Mouse (Mus musculus): ENCODE data around the gene Pkm.

The Pkm gene

DNA sequence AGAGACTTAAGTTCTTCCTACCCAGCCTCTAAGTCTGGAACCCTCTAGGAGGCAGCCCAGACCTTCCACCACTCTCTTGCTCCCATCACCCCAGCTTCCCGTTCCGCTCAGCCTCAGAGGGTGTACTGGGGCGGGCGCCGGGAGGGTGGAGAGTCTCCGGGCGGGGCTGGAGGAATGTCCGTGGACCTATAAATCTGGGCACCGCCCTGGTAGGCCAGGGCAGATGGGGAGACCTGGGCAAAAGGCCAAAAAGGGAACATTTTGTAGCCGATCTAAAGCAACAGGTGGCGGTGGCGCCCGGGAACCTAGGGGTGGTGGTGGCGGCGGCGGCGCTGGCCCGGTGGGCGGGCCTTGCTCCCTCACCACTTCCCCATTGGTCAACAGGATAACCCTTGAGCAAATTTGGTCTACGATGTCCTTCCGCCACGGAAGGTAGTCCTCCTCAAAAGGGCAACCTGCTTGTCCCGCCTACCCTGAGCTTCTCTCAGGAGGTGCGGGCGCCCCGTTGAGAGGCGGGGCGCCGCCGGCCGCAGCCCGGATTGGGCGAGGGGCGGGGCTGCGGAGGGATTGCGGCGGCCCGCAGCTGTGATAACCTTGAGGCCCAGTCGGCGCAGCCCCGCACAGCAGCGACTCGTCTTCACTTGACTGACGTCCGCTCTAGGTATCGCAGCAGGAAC is at the start of gene Pkm:
TSS of gene Pkm (plus strand) at position 411 of the 677 bp plus-strand sequence.
- DNase-seq (ENCODE audit: low spot score in 2 of 2): peak; percentile 96 to 98

DNA sequence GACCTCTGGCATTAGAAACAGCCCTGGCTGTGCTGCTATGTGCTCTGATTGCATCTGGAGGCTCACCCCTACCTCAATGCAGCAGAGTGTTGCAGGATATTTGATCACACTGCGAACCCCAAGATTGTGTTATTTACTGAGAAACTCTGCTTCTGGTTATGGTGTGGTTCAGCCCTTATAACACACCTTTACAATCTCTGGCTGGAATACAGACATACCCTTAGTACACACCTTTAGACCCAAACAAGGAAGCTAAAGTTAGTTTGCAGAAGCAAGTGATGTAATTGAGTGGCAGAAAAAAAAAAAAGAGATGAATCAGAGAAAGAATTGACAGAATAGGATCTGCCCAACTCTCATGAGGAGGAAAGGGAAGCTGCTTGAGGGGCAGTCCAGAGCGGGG is 45.2 kb upstream of the Pkm start:
- no peak for DNase-seq (ENCODE audit: low spot score in 2 of 2)

DNA sequence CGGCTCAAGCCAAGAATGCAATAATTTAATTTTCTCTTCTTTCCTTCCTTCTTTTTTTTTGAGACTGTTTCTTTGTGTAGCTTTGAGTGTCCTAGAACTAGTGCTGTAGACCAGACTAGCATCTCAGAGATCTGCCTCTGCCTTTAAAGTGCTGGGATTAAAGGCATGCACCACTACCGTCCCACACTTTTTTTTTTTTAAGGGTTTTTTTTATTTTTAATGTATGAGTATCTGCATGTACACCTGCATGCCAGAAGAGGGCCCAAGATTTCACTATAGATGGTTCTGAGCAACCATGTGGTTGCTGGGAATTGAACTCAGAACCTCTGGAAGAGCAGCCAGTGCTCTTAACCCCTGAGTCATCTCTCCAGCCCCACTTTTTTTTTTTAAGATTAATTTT is 40.4 kb upstream of the Pkm start:
- DNase-seq (ENCODE audit: low spot score in 2 of 2): no peak

DNA sequence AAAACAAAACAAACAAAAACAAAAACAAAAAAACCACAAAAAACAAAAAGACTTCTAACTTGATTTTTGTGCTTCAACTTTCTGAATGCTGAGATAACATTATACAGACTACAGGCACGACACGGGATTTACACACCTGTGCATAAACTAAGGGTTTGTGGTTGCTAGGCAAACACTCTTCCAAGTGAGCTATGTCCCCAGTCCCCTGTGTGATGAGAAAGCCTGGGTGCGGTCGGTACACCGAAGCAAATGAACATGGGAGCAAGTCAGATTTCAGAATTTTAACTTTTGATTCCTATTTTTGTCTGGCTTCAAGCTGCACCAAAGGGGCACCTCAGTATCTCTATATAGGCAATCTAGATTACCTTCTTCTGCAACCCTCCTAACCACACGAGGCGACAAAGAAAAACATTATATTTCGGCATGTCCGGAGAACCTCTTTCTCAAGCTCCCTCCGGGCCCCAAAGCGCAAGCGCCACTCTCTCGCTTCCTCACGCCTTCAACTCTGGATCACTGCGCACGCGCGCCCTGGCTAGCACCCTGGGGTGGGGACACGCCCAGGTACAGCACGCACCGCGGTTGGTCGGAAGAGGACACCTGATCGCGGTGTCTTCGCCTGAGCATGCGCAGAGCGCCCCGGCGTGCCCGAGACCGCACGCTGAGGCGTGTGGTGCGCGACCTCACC is 39.4 kb upstream of the Pkm start, which contains the start of gene Parp6:
TSS of gene Parp6 (plus strand) at position 663 of the 685 bp plus-strand sequence.
- DNase-seq (ENCODE audit: low spot score in 2 of 2): peak; percentile 99 to 100

DNA sequence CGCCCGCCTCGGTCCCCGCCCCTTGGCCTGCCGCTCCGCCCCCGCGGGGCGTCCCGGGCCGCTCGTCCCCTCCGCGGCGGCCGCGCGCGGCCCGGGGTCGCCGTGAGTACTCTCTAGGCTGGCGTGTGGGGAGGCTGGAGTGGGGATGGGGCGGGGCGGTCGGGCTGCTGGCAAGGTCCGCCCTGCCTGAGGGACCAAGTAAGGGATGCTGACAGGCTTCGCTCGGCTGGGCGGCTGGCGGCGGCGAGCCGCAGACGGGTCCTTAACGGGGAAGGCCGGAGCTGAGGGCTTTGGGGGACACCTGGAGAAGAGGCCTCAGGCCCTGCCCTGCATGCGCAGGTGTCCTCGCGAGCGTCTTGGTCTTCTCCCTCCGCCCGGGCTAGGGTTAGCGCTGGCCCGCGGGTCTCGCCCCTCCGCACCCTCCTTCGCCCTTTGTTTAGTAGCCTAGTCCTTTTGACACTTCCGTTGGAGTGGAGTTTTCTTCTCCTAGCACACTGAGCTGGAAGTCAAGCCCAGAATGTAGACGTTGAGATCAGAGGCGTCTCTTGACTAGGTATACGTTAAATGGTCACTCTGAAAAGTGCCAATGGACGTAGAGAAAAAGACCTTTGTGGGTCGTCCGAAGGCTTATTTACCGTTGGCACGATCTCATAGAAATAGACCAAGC is 38.7 kb upstream of the Pkm start:
- peak in 1 of 2 experiments; percentile 19 for DNase-seq (ENCODE audit: low spot score in 2 of 2)

DNA sequence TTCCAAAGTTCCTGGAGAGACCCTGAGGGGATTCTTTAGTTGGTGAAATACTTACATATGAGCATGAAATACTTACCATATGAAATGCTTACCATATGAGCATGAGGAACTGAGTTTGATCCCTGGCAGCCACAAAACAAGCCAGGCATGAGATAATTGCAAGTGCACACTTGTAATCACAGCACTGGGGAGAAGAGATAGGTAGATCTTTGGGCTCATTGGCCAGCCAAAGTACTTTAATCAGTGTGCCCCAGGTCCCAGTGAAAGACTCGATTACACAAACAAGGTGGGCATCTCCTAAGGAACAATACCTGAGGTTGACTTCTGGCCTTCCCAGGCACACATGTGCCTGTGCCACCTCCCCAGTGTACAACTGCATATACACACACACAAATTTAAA is 17.8 kb upstream of the Pkm start:
- no peak for DNase-seq (ENCODE audit: low spot score in 2 of 2)

DNA sequence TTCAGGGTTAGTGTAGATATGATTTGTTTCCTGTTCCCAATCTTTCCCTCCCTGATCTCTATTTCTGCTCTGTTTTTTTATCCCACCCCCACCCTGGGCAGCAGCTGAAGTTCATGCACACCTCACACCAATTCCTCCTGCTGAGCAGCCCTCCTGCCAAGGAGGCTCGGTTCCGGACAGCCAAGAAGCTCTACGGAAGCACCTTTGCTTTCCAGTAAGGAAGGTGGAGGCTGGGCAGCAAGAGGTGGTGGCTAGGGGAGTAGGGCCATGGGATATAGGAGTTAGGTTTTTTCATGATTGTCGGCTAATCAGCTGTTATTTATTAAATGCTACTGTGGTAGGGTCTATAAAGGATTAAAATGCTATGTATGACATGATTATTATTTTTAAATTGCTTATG is 16.2 kb upstream of the Pkm start:
- no peak for DNase-seq (ENCODE audit: low spot score in 2 of 2)

DNA sequence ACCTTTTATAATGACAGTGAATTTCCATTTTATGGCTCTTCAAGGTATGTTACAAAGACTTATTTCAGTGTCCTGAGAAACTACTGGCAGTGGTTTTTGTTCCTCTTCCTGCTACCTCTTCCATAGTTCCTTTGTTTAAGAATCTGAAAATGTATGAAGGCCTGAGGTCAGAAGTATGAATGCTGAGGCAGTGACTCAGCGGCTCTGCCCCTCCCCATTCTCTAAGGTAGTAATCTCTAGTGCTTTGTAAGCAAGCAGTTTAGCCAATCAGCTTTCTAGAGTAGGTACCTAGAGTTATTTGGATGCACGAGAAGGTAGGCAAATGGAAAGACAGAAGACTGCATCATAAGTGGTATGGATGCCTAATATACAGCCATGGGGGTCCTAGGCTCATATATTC is 14.8 kb upstream of the Pkm start:
- DNase-seq (ENCODE audit: low spot score in 2 of 2): no peak

DNA sequence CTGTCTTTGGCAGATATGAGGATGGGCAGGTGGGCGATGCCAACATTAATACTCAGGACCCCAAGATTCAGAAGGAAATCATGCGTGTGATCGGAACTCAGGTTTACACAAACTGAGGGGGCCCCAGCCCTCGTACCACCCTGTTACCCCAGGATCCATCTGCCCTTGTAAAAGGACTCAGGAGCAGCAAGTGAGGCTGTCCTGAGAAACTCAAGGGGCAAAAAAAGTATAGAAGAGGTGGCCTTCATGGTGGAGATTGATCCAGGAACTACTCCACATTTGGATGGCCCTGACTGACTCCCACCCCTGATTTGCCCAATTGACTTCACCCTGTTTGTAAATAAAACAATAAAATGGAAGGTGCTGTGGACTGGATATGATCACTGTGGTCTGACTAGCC is 6.3 kb upstream of the Pkm start:
- no peak for DNase-seq (ENCODE audit: low spot score in 2 of 2)

DNA sequence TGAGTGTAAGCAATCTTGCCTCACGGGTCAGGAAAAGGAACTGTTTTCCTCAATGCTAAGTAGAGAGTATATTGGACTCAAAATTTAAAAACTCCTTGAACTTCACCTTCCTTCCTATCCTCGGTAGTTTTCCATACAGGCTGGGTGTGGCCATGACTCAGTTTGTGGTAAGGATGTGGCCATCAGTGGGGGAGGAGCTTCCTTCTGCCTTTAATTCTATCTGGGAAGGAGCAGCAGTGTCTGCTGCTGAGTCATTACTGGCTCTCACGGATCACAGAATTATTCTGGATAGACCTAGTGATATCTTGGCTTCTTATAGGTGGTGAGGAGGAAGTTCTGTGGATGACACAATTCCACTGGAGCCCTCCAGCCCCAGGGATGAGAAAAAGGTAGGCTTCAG is 2.8 kb upstream of the Pkm start:
- peak in 1 of 2 experiments; percentile 50 for DNase-seq (ENCODE audit: low spot score in 2 of 2)

DNA sequence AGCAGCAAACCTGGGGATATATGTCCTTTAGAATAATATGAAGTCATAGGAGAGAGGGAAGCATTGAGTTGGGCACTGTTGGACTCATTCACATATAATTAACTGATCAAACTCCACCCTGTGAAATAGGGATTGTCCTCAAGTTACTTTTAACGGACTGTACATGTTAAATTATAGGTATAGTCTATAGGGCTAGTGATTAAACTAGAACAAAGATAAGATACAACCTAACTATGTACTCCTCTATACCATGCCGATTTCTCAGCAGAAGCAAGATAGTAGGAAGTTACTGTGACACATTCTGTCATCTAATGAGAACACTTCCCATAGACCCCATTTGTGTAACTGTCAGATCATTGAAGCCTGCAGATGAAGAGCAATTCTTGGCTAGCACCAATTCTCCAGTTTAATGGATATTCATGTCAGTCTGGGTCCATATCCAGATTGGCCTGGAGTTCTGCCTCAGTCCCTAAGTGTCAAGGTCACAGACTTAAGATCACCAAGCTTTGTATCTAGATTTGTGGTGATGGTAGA is 1.7 kb upstream of the Pkm start:
- DNase-seq (ENCODE audit: low spot score in 2 of 2): no peak

DNA sequence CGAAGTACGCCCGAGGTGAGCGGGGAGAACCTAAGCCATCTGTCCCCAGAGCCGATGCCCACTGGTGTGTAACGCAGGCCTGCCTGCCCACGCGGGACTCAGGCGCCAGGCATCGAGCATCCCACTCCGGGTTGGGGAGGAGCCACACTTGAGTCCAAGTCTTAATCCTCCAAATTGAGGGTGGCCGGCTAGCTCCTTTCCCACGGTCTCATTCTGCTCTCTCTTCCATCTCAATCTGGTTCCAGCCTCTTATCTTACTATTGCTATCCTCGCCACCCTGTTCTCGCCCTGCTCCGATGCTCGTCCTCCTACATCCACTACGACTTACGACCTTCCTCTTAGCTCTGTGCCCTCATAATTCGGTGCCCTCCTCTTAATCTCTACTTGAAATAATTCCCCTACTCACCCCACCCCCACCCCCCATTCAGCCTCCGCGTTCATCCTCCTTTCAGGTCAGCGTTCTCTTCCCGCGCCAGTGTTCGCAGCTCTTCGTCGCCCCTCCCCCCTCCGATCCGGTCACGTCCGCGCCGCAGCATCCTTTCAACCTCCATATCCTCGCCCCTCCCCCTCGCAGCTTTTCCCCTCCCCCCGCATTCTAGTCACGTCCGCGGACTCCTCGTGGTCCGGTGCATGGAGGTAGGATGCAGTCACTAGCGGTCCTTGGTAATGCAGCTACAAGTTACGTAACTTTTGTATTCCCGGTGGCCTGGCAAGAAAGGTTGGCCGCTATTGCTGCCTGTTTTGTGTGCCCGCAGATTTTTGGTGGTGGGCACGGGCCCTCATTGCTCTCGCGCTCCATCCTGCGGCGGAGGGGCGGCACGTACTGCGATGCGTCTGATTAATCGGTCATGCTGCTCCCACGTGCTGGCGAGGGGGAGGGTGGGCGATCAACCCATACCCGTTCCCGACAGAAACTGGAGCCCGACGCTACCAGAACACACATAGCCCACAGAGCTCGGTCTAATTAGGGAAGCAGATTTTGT is 758 bp downstream of the Pkm start:
- peak; percentile 82 to 84 for DNase-seq (ENCODE audit: low spot score in 2 of 2)

DNA sequence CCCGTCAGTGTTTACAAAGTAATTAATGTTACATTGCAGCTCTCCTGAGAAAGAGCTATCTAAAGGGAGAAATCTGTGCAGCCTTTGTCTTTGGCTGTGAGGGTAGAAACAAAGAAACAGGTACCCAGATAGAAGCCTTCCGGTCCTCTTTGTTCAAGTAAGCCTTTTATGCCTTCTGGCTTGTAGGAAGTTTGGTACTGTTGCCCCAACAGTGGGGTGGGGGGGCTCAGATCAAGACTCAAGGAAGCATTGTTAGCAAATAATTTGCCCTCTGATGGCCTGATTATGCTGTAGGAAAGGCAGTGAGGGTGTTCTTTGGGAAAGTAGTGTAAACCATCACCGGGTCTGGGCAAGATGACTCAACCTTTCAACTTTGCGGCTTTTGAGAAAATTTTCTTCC is 2.0 kb downstream of the Pkm start:
- DNase-seq (ENCODE audit: low spot score in 2 of 2): no peak

DNA sequence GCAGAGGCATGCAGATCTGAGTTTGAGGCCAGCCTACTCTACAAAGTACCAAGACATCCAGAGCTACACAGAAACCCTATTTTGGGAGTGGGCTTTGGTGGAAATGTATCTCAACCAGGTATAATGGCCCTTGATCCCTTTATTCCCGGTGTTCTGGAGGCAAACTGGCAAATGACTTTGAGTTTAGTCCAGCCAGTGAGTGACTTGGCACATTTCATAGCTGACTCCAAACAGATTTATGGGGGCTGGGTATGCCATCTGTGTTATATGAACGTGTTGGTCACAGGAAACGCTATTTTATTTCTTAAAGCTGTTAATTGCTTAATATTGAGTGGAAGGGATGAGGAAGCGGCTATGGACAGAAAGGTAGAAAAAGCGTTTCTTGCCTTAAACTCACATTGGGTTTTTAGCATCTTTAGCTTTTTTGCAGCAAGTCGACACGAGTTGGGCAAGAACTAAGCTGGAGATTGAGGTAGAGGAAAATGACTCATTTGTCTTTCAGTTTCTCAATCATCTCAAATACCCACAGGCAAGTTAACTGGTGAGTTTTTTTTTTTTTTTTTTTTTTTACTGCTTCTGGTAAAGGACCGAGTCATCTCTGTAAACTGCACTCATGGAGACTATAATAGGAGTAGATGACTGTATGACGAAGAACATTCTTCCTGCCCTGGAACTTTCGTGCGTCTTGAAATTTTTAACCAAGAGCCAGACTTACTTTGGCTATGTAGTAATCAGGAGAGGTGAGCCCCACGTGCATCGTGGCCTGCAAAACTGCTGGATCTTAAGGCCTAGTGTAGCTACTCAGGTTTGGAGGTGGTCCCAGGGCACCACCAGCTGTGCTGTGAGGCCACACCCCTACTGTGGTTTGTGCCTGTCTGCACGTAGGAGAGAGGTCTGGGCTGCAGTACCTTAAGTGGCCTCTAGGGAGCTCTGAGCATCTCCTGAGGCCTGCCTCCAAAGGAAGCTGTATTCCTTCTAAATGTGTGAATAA is 3.2 kb downstream of the Pkm start:
- peak; percentile 74 to 87 for DNase-seq (ENCODE audit: low spot score in 2 of 2)

DNA sequence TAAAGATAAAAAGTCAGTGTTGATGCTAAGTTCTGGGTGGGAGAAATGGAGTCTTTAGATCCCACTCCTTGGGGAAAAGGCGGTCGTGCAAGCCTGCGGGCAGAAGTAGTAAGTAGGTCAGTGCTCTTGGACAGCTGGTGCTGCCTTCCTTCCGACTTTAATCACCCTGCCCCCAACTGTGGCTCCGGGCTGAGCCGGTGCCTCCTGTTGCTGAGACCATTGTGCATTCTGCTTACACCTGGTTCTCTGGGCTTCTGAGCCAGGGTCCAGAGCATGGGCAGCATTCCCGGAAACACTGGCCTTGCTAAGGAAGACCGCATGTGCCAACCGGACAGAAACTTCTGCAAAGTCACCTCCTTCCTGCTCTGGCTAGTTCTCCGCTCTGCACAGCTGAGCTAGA is 4.3 kb downstream of the Pkm start:
- DNase-seq (ENCODE audit: low spot score in 2 of 2): no peak

DNA sequence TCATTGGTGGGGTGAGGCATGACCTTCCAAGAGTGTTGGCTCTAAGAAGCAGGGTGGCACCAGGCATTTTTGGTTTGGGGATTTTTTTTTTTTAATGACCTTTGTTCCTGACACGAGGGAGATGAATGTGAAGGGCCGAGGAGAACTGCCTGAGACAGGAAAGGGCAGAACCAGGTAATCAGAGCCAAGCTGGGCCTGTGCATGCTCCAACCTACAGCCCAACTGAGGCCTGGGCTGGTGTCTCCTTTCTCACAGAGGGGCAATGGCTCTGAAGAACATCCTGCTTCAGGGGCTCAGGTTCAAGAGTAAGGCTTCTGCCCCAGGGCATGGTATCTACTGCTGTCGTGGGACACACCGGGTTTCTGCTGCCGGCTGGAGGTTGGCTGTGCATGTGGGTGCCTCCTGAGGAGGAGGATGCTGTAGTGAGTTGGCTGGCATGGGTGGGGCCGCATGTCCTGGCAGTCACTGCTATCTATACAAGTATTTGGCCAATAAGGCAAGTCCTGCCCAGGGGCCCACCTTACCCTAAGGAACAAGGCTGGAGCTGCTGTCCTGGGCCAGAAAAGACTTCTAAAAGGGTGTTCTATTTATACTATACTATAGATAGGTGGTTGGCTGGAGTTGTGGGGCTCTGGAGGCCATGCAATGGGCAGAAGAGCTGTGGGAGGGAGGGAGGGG is 5.3 kb downstream of the Pkm start:
- no peak for DNase-seq (ENCODE audit: low spot score in 2 of 2)

DNA sequence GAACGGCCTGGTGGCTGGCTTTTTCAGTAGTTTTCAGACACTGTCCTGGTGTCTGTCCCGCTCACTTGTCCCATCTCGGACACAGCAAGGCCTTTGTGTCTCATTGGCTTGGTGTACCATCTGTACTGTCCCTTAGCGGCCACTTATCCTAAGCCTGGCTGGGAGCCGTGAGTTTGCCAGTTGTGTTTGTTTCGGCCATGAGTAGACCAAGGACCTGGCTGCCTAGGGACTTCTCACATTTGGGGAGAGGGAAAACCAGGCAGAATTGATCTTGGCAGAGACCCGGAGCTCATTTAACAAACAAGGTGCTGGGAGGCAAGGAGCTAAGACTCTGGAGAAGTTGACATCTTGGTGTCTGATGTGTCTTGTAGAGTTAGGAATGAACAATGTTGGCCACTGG is 7.1 kb downstream of the Pkm start:
- no peak for DNase-seq (ENCODE audit: low spot score in 2 of 2)

DNA sequence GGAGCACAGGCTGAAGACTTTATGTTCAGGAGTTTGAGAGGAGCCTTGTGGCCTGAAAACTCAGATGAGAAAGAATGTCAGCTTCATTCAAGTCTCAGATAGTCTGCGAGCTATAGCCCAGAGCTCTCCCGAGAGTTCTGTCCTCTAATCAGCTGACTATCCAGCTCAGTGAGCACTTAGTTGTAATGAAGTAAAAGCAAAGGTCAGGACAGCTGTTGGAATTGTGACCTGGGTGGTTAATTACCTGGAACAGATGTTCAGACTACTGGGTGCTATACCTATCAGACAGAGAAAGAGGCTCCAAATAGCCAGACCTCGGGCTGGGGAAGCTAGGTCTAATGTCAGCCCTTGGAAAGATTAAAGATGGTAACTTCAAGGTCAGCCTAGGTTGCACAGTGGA is 7.8 kb downstream of the Pkm start:
- no peak for DNase-seq (ENCODE audit: low spot score in 2 of 2)

DNA sequence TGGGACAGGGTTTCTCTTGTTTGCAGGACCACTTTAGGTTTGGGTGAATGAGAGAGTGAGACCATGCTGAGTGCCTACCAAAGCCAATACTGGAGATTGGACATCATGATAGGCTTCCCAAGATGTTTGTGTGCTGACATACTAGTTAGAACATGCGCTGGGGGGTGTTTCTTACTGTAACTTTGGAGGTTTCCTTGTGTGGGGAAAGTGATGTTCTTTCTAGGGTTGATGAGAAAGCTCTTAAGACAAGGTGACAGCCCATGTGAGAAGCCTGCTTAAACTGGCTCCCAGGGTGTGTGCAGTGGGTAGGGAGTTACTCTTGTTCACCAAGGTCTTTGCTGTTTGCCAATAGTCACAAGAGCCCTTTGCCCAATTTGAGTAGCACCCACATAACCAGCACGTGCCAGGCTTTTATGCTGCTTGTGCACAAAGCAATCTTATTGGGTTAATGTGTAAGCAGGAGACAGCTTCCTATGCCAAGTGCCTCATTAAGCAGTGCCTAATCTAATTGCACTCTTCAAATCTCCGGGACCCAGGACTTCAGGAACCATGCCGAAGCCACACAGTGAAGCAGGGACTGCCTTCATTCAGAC is 8.6 kb downstream of the Pkm start:
- DNase-seq (ENCODE audit: low spot score in 2 of 2): no peak
